ENCODE assay signal across 11 mouse cellular contexts in genomic region chr10:61426251-61426757, GRCm38 (mm10). TPM values are rescaled to one million over a fixed set of nuclear protein-coding genes. Genes with fewer than 3 reads are reported as not detected.
DNase-seq lines count a peak whose midpoint lies in the region; ATAC-seq lines count a peak whose summit lies in the region.
"Had no signal": no experiment of that assay in that cellular context is flagged by ENCODE, and none has a peak within 500 bp of the region (broad histone marks: within the 10 kb centered on the region; RNA-seq: fewer than 3 reads in every experiment).

No protein-coding gene starts in this region.

- 28% methylated on average over 2 of the region's 2 CpGs for WGBS in heart, embryonic 11.5 days (ENCODE audit: insufficient replicate concordance)

- H3K9me3 ChIP-seq in heart, embryonic 11.5 days (replicated peaks; ENCODE audit: control insufficient read depth, low read length) = no peaks in the 10 kb centered on the region
- H3K9me3 ChIP-seq: hindbrain, embryonic 15.5 days; midbrain, embryonic 10.5 days had no signal

- H3K27me3 ChIP-seq in heart, embryonic 11.5 days (ENCODE audit: control insufficient read depth, insufficient read depth, low read length) = no peaks in the 10 kb centered on the region
- H3K27me3 ChIP-seq: hindbrain, embryonic 15.5 days had no signal

- H3K4me1 ChIP-seq in heart, embryonic 11.5 days (ENCODE audit: control insufficient read depth, insufficient read depth, low read length) = peaks cover 8% of the 10 kb centered on the region

- no peak overlapping the region for H3K27ac ChIP-seq in heart, embryonic 11.5 days (ENCODE audit: low read depth, low read length)
- H3K27ac ChIP-seq: hindbrain, embryonic 15.5 days; midbrain, embryonic 10.5 days had no signal

- no peak overlapping the region for H3K4me3 ChIP-seq in heart, embryonic 11.5 days (ENCODE audit: low read depth, low read length)
- H3K4me3 ChIP-seq: hindbrain, embryonic 15.5 days; midbrain, embryonic 10.5 days had no signal

- no peak overlapping the region for H3K4me2 ChIP-seq in heart, embryonic 11.5 days
- H3K4me2 ChIP-seq: hindbrain, embryonic 15.5 days had no signal

- peaks cover 5% of the 10 kb centered on the region; the same call in 1 of the 2 replicates for H3K36me3 ChIP-seq in heart, embryonic 11.5 days (ENCODE audit: control insufficient read depth, insufficient read depth, low read length)

- H3K9ac ChIP-seq in heart, embryonic 11.5 days (ENCODE audit: low read depth, low read length) = no peak overlapping the region
- H3K9ac ChIP-seq: hindbrain, embryonic 15.5 days had no signal

- peak; percentile 99 for DNase-seq in heart, adult 11 months
- peak; percentile 85 to 91 for DNase-seq in heart, adult 18-20 months
- peak; percentile 51 for DNase-seq in kidney, adult 9 months
- peak; percentile 50 for DNase-seq in lung, postnatal 14 days
- no peak for DNase-seq in cerebellum, postnatal 25 days
- DNase-seq in cerebellum, adult 8-10 months = no peak
- DNase-seq in frontal cortex, adult 2 months (ENCODE audit: extremely low spot score in 1 of 2, low spot score in 1 of 2) = no peak

- ATAC-seq in heart, embryonic 11.5 days (replicated peaks; ENCODE audit: insufficient number of reproducible peaks, low FRiP score, low TSS enrichment) = no peak
- ATAC-seq: activated CD4-positive, CD25-positive, alpha-beta regulatory T cell, adult 4 months had no signal

RNA-seq across cellular contexts. Expression of gene Nodal, which starts 8.5 kb away (rescaled TPM):
- polyA plus RNA-seq in heart, embryonic 11.5 days (2014; fragmentation: Nextera tagmentation; extraction: Ambion mirVana) = not detected in 2 replicates
- not detected for total RNA-seq in heart, adult 18-20 months (2021)
- 0.38 and 0.70 TPM in 2 replicates for polyA plus RNA-seq in frontal cortex, adult 2 months (2012; rRNA removed)
- polyA plus RNA-seq: activated CD4-positive, CD25-positive, alpha-beta regulatory T cell, adult 4 months had no signal

RNA-seq across cellular contexts. Expression of gene Eif4ebp2, which starts 26.2 kb away (rescaled TPM):
- 21.2 and 28.6 TPM in 2 replicates for polyA plus RNA-seq in heart, embryonic 11.5 days (2014; fragmentation: Nextera tagmentation; extraction: Ambion mirVana)
- 10 to 100 TPM; 63.9 to 82.2 TPM for total RNA-seq in heart, adult 18-20 months (2021)
- polyA plus RNA-seq in frontal cortex, adult 2 months (2012; rRNA removed) = 27.3 and 28.9 TPM in 2 replicates

RNA-seq across cellular contexts. Expression of gene Pald1, which starts 43.0 kb away (rescaled TPM):
- 17.5 and 22.5 TPM in 2 replicates for polyA plus RNA-seq in heart, embryonic 11.5 days (2014; fragmentation: Nextera tagmentation; extraction: Ambion mirVana)
- 10 to 100 TPM; 16.0 to 16.2 TPM for total RNA-seq in heart, adult 18-20 months (2021)
- polyA plus RNA-seq in frontal cortex, adult 2 months (2012; rRNA removed) = 11.6 and 13.5 TPM in 2 replicates
- polyA plus RNA-seq: activated CD4-positive, CD25-positive, alpha-beta regulatory T cell, adult 4 months had no signal

RNA-seq across cellular contexts. Expression of gene Lrrc20, which starts 49.3 kb away (rescaled TPM):
- polyA plus RNA-seq in heart, embryonic 11.5 days (2014; fragmentation: Nextera tagmentation; extraction: Ambion mirVana) = 12.1 and 14.8 TPM in 2 replicates
- total RNA-seq in heart, adult 18-20 months (2021) = 10 to 100 TPM; 32.8 to 39.8 TPM
- 20.3 and 22.3 TPM in 2 replicates for polyA plus RNA-seq in frontal cortex, adult 2 months (2012; rRNA removed)

Comparison
In these comparisons a context has a peak if more than half of its experiments do, and no peak if none do; other contexts are left out.
1. DNase-seq: peak in heart, adult 11 months (single experiment), heart, adult 18-20 months (2 of 2), kidney, adult 9 months (single experiment) and lung, postnatal 14 days (single experiment); none in cerebellum, postnatal 25 days (0 of 2), cerebellum, adult 8-10 months (single experiment) and frontal cortex, adult 2 months (0 of 2).